Mouse (Mus musculus) naive thymus-derived CD4-positive, alpha-beta T cell, adult 5 months (primary cell): Measurements from ENCODE around the gene Ccl24. TPM values are rescaled to one million over a fixed set of nuclear protein-coding genes. Genes with fewer than 3 reads are reported as not detected.

Source experiments
- polyA plus RNA-seq: library from polyadenylated mRNA; unstranded; fragments of 100-300 nt; shearing (Covaris generic); gene quantifications from one replicate; pipeline ENCODE4 v1.2.1, GENCODE M21; 2017

Ccl24 gene
- polyA plus RNA-seq: not detected

GRCm38 (mm10) chr5:135573006-135573405, at the start of gene Ccl24:
Ccl24 (minus strand) TSS chr5:135573049.

DNA sequence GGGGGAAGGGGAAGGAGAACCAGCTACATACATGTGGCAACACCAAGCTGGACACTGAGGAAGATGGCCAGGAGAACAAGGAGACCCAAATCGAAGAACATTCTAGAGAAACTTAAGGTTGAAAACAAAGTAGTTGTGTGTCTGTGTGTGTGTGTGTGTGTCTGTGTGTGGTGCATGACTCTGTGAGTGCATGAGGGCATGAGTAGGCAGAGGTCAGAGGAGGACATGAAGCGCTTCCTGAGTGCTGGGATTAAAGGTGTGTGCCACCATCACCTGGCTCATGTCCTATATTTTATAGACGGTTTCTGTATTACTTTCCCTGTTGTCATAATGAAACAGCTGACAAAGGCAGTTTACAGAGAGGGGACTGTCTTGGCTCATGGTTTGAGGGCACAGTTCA, 9.4 kb downstream of the Ccl24 start, which contains the start of gene Ccl26:
Ccl26 (minus strand) TSS at position 101 of the 400 bp plus-strand sequence.

DNA sequence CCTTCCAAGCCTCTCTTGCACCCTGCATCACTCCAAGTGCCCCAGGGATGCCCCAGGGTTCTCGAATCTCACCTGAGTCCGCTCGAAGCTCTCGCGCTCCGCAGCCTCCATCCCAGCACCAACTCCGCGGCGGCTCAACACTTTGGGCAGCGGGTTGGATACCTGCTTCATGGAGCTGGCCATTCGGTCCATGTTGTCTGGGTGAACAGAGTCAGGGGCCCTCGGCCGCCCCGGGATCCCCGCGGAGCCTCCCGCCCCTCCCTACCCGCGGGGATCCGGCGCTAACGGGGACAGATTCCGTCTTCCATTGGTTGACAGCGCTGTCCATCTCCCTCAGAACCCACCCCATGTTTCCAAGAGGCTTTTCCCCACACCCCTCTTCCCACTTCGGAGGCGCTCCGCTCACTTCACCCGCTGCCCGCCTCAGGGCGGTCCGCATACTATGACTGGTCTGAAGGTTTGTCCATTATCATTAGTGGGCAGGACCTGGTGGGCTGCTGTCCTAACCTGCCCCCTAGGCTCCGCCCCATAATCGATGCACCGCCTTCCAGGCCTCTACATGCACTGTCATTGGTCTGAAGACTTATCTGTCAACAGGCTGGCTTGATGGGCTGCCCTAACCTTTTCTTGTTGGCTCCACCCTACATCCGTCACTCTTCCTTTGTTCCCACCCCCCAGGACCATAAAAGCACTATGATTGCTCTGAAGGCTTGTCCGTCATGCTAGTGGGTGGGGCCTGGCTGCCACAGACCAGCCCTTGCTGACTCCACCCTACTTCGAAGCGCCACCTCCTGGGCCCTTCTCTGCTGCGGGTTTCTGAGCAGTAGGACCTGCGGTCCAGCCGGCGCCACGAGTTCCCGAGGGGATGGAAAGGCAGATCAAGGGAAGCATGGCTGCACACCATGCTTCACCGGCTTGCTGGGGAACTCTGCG, 27.7 kb downstream of the Ccl24 start, which contains the start of gene Hip1:
Hip1 (minus strand) TSS at position 256 of the 933 bp plus-strand sequence.

Other genes with a start within 250 kb of the Ccl24 start
- gene Fkbp6, start 223.0 kb downstream of the Ccl24 start, polyA plus RNA-seq: not detected
- gene Trim50, start 219.8 kb downstream of the Ccl24 start, polyA plus RNA-seq: not detected
- 41.1 TPM for gene Nsun5, start 203.1 kb downstream of the Ccl24 start, polyA plus RNA-seq
- gene Pom121, start 178.5 kb downstream of the Ccl24 start, polyA plus RNA-seq: 45.7 TPM
- gene Hip1, start 27.9 kb downstream of the Ccl24 start, polyA plus RNA-seq: 0.21 TPM
- not detected for gene Ccl26, start 9.5 kb downstream of the Ccl24 start, polyA plus RNA-seq
- gene Rhbdd2, start 59.6 kb upstream of the Ccl24 start, polyA plus RNA-seq: 24.4 TPM
- 147 TPM for gene Por, start 97.0 kb upstream of the Ccl24 start, polyA plus RNA-seq
- gene Tmem120a, start 171.4 kb upstream of the Ccl24 start, polyA plus RNA-seq: 33.3 TPM
- gene Styxl1, start 205.3 kb upstream of the Ccl24 start, polyA plus RNA-seq: 0.51 TPM
- gene Mdh2, start 205.4 kb upstream of the Ccl24 start, polyA plus RNA-seq: 384 TPM
- 0.34 TPM for gene Srrm3, start 233.8 kb upstream of the Ccl24 start, polyA plus RNA-seq